Mouse (Mus musculus) testis, adult 2 months (tissue): ENCODE measurements around the gene Sec14l2.

Experiments
- CTCF ChIP-seq: fragments of 200-500 bp; IDR thresholded peaks from 2 replicates; pipeline ENCODE4 v1.5.1; 2012; ENCODE audit warnings: low read depth, mild to moderate bottlenecking, inconsistent platforms, low read length, moderate library complexity; ENCODE audit not compliant: control insufficient read depth, insufficient read depth, insufficient replicate concordance
- POLR2A ChIP-seq: fragments of 200-500 bp; IDR thresholded peaks from 2 replicates; pipeline ENCODE4 v1.6.1; 2012; ENCODE audit warnings: low read depth, mild to moderate bottlenecking, inconsistent platforms, low read length, moderate library complexity; ENCODE audit not compliant: control insufficient read depth

DNA sequence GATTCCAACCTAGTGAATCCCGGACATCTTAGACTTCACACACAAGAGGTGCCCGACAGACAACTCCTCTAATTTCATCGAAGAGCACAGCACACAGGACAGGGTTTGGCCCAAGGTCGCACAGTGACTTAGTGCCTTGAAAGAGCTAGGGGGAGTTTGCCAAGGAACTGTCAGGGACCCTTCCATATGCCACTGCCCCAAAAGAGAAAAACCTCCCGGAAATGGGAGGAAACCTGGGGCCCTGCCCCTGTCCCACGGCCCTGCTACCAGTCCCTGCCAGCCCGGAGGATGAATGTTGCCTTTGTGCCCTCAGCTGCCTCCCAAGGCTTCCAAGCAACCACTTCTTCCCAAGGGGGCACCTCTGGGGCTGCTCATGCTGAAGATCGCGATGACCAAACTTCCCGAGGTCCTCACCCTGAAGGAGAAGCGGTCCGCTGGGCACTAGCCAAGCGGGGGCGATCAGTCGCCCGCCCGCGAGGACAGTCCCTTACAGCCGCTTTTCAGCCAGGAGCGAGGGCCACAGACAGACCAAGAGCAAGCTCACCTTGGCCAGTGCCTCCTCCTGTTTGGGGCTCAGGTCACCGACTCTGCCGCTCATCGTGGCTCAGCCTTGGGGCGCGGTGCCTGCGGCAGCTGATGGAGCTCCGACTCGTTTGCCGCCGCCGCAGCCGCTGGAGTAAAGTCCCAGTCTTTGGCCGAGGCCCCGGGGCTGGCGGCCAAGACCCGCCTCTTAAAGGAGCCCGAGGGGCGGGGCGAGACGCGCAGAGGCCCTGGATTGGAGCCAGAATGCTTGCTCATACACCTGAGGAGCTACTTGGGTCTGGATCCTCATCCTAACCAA lies 4.9 kb downstream of the Sec14l2 start:
- TF ChIP-seq CTCF: no peak
- TF ChIP-seq POLR2A: no peak
